Mouse (Mus musculus) limb, embryonic 13.5 days (tissue): ENCODE results near the gene Pck2. TPM values are rescaled to one million over a fixed set of nuclear protein-coding genes. Genes with fewer than 3 reads are reported as not detected.

Experiments
- ATAC-seq: fragments of 200-750 bp; cut with Nextera tagmentation; 2 replicates; pipeline ENCODE4 v1.8.0; 2017; ENCODE audit warnings: low read depth, moderate number of reproducible peaks, moderate TSS enrichment; ENCODE audit not compliant: low FRiP score
- H3K27ac ChIP-seq: fragments of 300-500 bp; sonication (generic); 2 replicates; pipeline ENCODE4 v1.5.1; 2015; ENCODE audit warnings: inconsistent platforms, mild to moderate bottlenecking, moderate library complexity
- H3K27me3 ChIP-seq: fragments of 300-500 bp; sonication (generic); 2 replicates; pipeline ENCODE4 v1.6.1; 2015; ENCODE audit warnings: mild to moderate bottlenecking, inconsistent platforms
- H3K36me3 ChIP-seq: fragments of 300-500 bp; sonication (generic); 2 replicates; pipeline ENCODE4 v1.6.1; 2015; ENCODE audit warnings: inconsistent platforms, mild to moderate bottlenecking, moderate library complexity
- H3K4me1 ChIP-seq: fragments of 300-500 bp; sonication (generic); 2 replicates; pipeline ENCODE4 v1.6.1; 2015; ENCODE audit warnings: inconsistent platforms
- H3K4me2 ChIP-seq: fragments of 300-500 bp; sonication (generic); replicated peaks from 2 replicates; pipeline ENCODE4 v1.6.1; 2015; ENCODE audit warnings: inconsistent platforms, mild to moderate bottlenecking, moderate library complexity
- H3K4me3 ChIP-seq: fragments of 300-500 bp; sonication (generic); 2 replicates; pipeline ENCODE4 v1.5.1; 2015; ENCODE audit warnings: moderate library complexity, mild to moderate bottlenecking, inconsistent platforms
- H3K9ac ChIP-seq: fragments of 300-500 bp; sonication (generic); 2 replicates; pipeline ENCODE4 v1.6.1; 2015; ENCODE audit warnings: mild to moderate bottlenecking, inconsistent platforms
- H3K9me3 ChIP-seq: fragments of 300-500 bp; sonication (generic); 2 replicates; pipeline ENCODE4 v1.6.1; 2016; ENCODE audit warnings: inconsistent platforms
- WGBS: fragments of 180-500 bp; shearing (Covaris S2); methylation state at CpG from one replicate; pipeline ENCODE4 v1.1.7; 2015; 5-methylcytosine and 5-hydroxymethylcytosine counted together
- polyA plus RNA-seq: library from polyadenylated mRNA; unstranded; fragments of >200 nt; fragmentation: Nextera tagmentation; extraction: Ambion mirVana; gene quantifications from 2 replicates; pipeline ENCODE4 v1.2.1, GENCODE M21; 2015

The Pck2 gene
- polyA plus RNA-seq = 36.9 and 38.0 TPM in 2 replicates

DNA sequence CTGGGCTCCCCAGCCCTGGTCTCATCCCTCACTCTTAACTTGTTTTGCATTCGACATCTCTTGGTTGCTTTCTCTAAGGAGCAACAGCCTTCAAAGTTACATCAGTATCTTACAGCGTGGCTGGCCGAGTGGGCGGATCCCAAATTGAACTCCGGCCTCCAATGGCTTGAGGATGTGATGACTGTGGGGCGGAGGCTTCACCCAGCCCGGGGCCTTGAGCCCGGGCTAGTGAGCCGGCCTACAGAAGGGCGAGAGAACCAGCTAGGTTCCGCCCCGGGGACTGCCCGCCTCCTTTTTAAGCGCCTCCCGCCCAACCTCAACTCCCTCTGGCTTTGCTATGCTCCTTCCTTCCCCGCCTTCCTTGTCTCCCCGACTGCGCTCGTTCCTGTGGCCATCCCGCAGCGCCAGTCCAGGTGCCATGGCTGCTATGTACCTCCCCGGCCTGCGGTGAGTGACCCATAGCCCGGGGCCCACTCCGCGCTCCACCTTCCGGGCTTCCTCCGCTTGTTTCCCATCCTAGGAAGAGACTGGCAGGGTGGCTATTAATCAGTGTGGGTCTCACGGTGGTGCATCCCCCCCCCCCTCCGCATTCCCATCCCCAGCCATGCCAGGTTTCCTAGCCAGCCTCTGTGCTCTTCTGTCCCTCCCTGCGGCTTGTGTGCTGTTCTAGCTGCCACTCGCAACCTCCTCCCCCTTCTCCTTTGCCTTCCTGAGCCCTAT is at the start of gene Pck2:
Pck2 (plus strand) TSS at position 200 of the 720 bp plus-strand sequence.
- H3K4me1 ChIP-seq = peaks cover 17% of the 10 kb centered on the region
- H3K27ac ChIP-seq = peak within 1 kb of the TSS; percentile 87
- H3K9me3 ChIP-seq = no peaks in the 10 kb centered on the region
- WGBS = under 1% methylated on average over 32 of the region's 32 CpGs
- H3K4me3 ChIP-seq = peak within 1 kb of the TSS; percentile 67
- H3K27me3 ChIP-seq = no peaks in the 10 kb centered on the region
- peak within 1 kb of the TSS; percentile 83 for H3K4me2 ChIP-seq
- peak; percentile 94 for ATAC-seq
- H3K36me3 ChIP-seq = peaks cover 25% of the 10 kb centered on the region
- H3K9ac ChIP-seq = peak within 1 kb of the TSS; percentile 82

DNA sequence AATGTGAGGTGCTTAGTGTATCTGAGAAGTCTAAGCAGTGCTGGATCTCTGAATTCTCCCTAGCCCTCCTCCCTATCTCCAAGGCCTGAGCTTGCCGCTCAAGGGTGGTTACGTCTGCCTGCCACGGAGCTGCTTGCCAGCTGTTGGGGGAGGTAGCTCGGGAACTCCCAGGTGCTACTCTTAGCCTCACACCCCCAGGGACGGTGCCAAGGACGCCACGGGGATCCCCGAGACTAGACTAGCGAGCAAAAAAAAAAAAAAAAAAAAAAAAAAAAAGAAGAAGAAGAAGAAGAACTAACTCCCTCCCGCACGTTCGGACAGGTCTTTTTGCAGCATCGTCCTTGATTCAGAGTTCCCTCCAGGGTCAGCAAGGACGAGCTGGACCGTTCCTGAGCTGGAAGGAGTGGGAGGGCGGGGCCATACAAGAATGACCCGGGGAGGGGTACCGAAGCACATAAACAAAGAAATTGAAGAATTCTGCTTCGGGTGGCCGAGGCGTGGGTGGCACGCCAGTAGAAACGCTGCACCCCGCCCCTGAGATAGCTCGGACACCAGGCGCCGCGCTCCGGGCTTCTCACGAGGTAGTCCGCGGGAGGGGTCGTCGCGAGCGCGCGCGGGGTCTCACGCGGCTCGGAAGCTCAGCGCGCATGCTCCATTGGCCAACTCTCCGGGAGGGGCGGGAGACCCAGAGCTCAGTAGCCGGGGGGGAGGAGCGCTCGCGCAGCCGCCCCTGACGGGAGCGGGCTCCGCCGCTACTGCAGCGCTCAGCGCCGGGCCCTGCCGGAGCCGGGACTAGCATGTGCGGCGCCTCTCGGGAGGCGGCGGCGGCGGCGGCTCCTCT is 49.5 kb upstream of the Pck2 start, which contains the start of gene Carmil3:
Carmil3 (plus strand) TSS at position 291 of the 841 bp plus-strand sequence.
- peaks cover 27% of the 10 kb centered on the region for H3K36me3 ChIP-seq

GRCm38 (mm10) chr14:55491291-55491833 is 48.7 kb upstream of the Pck2 start:
- peak; percentile 57 for ATAC-seq
- Histone ChIP-seq H3K27me3 (no peaks in the 10 kb centered on the region), H3K4me3 (peak overlapping the region; percentile 75), H3K9me3 (no peaks in the 10 kb centered on the region), H3K9ac (peak overlapping the region; percentile 79), H3K27ac (peak overlapping the region; percentile 39; the same call in 1 of the 2 replicates), H3K36me3 (peaks cover 21% of the 10 kb centered on the region), H3K4me1 (peaks cover 8% of the 10 kb centered on the region), H3K4me2 (peak overlapping the region; percentile 96)
- WGBS = 0% methylated on average over 29 of the region's 30 CpGs

More for the DNA sequence above, 49.5 kb upstream of the Pck2 start, which contains the start of gene Carmil3:
- Histone ChIP-seq H3K9me3 (no peaks in the 10 kb centered on the region), H3K4me1 (peaks cover 8% of the 10 kb centered on the region), H3K27me3 (no peaks in the 10 kb centered on the region), H3K27ac (peak within 1 kb of the TSS; percentile 39; the same call in 1 of the 2 replicates), H3K4me3 (peak within 1 kb of the TSS; percentile 75), H3K9ac (peak within 1 kb of the TSS; percentile 79), H3K4me2 (peak within 1 kb of the TSS; percentile 96)
- under 1% methylated on average over 68 of the region's 68 CpGs for WGBS
- ATAC-seq = peak; percentile 87

DNA sequence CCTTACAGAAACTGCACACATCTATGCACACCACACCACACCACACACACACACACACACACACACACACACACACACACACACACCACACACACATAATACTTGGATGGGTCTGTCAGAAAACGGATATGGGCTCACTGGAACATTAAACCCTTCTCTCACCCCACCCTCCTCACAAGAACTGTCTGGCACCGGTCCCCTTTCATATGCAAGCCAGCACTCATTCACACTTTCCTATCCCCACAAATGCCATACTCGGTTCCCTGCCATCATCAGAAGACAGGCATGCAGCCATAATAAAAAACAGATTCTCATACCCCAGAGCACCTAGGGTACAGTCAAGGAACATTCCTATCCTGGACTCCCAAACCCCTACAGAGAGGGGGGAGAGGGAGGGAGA is 48.0 kb upstream of the Pck2 start:
- Histone ChIP-seq H3K9ac (no peak overlapping the region), H3K9me3 (no peaks in the 10 kb centered on the region), H3K27me3 (no peaks in the 10 kb centered on the region), H3K36me3 (peaks cover 16% of the 10 kb centered on the region), H3K27ac (no peak overlapping the region), H3K4me2 (peak overlapping the region; percentile 96), H3K4me3 (no peak overlapping the region), H3K4me1 (peaks cover 8% of the 10 kb centered on the region)
- 34% methylated on average over 3 of the region's 3 CpGs for WGBS
- no peak for ATAC-seq

- no peak overlapping the region for H3K27ac ChIP-seq
- peaks cover 12% of the 10 kb centered on the region for H3K4me1 ChIP-seq
- 72% methylated on average over 18 of the region's 20 CpGs for WGBS
- H3K4me2 ChIP-seq = no peak overlapping the region
- no peak overlapping the region for H3K4me3 ChIP-seq
- H3K9me3 ChIP-seq = no peaks in the 10 kb centered on the region
- no peak overlapping the region for H3K9ac ChIP-seq
- no peak for ATAC-seq
- no peaks in the 10 kb centered on the region; the same call in none of the 2 replicates for H3K36me3 ChIP-seq
- no peaks in the 10 kb centered on the region for H3K27me3 ChIP-seq
These were observed 44.4 kb upstream of the Pck2 start for GRCm38 (mm10) chr14:55495509-55496240.

GRCm38 (mm10) chr14:55496761-55497448 is 43.2 kb upstream of the Pck2 start:
- no peaks in the 10 kb centered on the region; the same call in none of the 2 replicates for H3K36me3 ChIP-seq
- no peaks in the 10 kb centered on the region for H3K27me3 ChIP-seq
- no peak overlapping the region for H3K4me3 ChIP-seq
- H3K4me2 ChIP-seq = no peak overlapping the region
- H3K4me1 ChIP-seq = peaks cover 7% of the 10 kb centered on the region
- ATAC-seq = 0 out of 2 replicates have a peak, but pooled peaks have one; percentile 24
- WGBS = 70% methylated on average over 16 of the region's 16 CpGs
- H3K27ac ChIP-seq = no peak overlapping the region
- no peak overlapping the region for H3K9ac ChIP-seq
- no peaks in the 10 kb centered on the region for H3K9me3 ChIP-seq

DNA sequence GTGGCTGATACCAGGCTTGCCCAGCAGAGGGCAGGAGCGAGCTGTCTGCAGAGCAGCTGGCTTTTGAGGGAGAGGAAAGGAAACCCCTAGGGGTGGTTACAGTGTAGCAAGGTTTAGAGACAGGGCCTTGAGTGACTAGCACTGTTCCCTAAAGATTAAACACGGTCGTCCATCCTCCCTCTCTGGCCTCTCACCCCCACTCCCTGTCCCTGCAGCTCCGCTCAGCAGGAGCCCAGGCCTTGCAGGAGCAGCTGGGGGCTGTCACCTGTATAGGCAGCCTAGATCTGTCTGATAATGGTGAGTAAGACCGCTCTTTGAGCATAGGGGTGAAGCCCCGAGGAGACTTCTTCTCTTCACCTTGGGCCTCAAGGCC is 42.6 kb upstream of the Pck2 start:
- no peaks in the 10 kb centered on the region; the same call in none of the 2 replicates for H3K36me3 ChIP-seq
- peak overlapping the region; percentile 9 for H3K9ac ChIP-seq
- ATAC-seq = peak; percentile 55; the same call in 1 of the 2 replicates
- H3K4me2 ChIP-seq = no peak overlapping the region
- H3K9me3 ChIP-seq = no peaks in the 10 kb centered on the region
- no peaks in the 10 kb centered on the region for H3K27me3 ChIP-seq
- 32% methylated on average over 6 of the region's 6 CpGs for WGBS
- H3K4me1 ChIP-seq = peaks cover 3% of the 10 kb centered on the region; the same call in 1 of the 2 replicates
- H3K4me3 ChIP-seq = no peak overlapping the region
- H3K27ac ChIP-seq = no peak overlapping the region

DNA sequence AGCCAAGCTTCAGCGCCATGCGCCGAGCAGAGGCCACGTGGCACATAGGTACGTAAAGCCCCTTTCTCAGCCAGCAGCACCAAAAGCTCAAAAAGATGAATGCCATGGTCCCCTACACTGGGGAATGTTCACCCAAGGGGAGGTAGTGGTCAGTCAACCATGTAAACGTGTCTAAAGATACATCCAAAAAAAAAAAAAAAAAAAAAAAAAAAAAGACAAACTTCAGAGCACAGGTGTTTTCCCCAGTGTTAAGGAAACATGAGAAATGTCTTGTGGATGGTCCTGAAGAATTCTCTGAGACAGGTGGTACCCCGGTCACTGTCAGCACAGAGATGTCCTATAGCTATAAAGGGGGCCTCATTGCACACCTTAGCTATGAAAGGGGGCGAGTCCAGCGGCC is 34.5 kb upstream of the Pck2 start:
- Histone ChIP-seq H3K9me3 (no peaks in the 10 kb centered on the region), H3K4me2 (no peak overlapping the region), H3K4me1 (peaks cover 4% of the 10 kb centered on the region), H3K27me3 (peaks cover under 1% of the 10 kb centered on the region), H3K36me3 (no peaks in the 10 kb centered on the region), H3K4me3 (no peak overlapping the region), H3K9ac (no peak overlapping the region), H3K27ac (no peak overlapping the region)
- ATAC-seq = no peak
- 84% methylated on average over 9 of the region's 9 CpGs for WGBS

DNA sequence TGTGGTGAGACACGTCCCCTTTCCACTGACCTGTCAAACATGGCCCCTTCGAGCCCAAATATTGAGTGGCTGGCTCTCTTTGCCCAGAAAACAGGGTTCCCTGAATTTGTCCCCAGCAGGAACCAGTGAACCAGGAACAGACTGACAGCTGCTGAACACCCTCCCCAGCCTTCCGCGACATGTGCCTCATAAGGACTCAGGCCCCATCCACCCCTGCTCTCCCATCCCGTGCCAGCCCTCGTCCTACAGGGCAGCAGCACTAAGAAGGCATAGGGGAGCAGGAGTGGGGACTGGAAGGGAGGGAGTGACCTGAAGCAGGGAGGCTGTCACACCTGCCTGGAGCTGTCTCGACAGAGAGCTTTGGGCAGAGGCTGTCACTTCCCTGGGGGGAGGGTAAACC is 32.3 kb upstream of the Pck2 start:
- peak overlapping the region; percentile 13; the same call in 1 of the 2 replicates for H3K9ac ChIP-seq

GRCm38 (mm10) chr14:55509540-55509939 is 30.5 kb upstream of the Pck2 start:
- 79% methylated on average over 10 of the region's 10 CpGs for WGBS
- no peaks in the 10 kb centered on the region for H3K9me3 ChIP-seq
- peaks cover 31% of the 10 kb centered on the region for H3K27me3 ChIP-seq
- no peak overlapping the region for H3K4me2 ChIP-seq
- no peak overlapping the region for H3K9ac ChIP-seq
- peaks cover 13% of the 10 kb centered on the region for H3K4me1 ChIP-seq
- no peak for ATAC-seq
- no peak overlapping the region for H3K27ac ChIP-seq
- no peak overlapping the region for H3K4me3 ChIP-seq
- no peaks in the 10 kb centered on the region for H3K36me3 ChIP-seq

More for the DNA sequence above, 32.3 kb upstream of the Pck2 start:
- no peak for ATAC-seq
- Histone ChIP-seq H3K4me3 (no peak overlapping the region), H3K4me2 (no peak overlapping the region), H3K4me1 (peaks cover 10% of the 10 kb centered on the region), H3K27ac (no peak overlapping the region), H3K36me3 (no peaks in the 10 kb centered on the region), H3K9me3 (no peaks in the 10 kb centered on the region), H3K27me3 (peaks cover 20% of the 10 kb centered on the region)
- WGBS = 45% methylated on average over 7 of the region's 7 CpGs
